ENCODE assay signal across 7 mouse cellular contexts in the genomic region with DNA sequence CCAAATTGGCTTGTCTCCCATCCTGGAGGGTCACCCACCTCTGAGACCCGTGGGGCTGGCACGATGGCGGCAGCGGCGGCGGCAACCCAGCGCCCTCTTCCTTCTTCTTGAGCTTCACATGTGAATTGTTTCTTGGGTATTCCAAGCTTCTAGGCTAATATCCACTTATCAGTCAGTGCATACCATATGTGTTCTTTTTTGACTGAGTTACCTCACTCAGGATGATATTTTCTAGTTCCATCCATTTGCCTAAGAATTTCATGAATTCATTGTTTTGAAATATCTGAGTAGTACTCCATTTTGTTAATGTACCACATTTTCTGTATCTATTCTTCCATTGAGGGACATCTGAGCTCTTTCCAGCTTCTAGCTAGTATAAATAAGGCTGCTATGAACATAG. TPM values are rescaled to one million over a fixed set of nuclear protein-coding genes. Genes with fewer than 3 reads are reported as not detected.
DNase-seq lines count a peak whose midpoint lies in the region; ATAC-seq and TF ChIP-seq lines count a peak whose summit lies in the region.
"Not testable (repeated sequence)": the region's sequence is repeated elsewhere in the genome, so short reads cannot be mapped to it uniquely, and the experiment has no call there.

Nutf2-ps1 (minus strand) TSS at position 101 of the 400 bp plus-strand sequence.

- not testable (repeated sequence) for H3K4me2 ChIP-seq in forebrain, embryonic 16.5 days (ENCODE audit: low read length); heart, embryonic 13.5 days; intestine, embryonic 14.5 days (ENCODE audit: low read length); lung, embryonic 14.5 days; neural tube, embryonic 14.5 days (ENCODE audit: low read depth, low read length)

- WGBS in forebrain, embryonic 16.5 days: 97% methylated on average over 7 of the region's 7 CpGs
- 92% methylated on average over 7 of the region's 7 CpGs for WGBS in heart, embryonic 13.5 days
- 96% methylated on average over 7 of the region's 7 CpGs for WGBS in intestine, embryonic 14.5 days
- WGBS in lung, embryonic 14.5 days: 90% methylated on average over 7 of the region's 7 CpGs
- 96% methylated on average over 7 of the region's 7 CpGs for WGBS in neural tube, embryonic 14.5 days

- H3K36me3 ChIP-seq in forebrain, embryonic 16.5 days (ENCODE audit: control insufficient read depth, insufficient read depth); heart, embryonic 13.5 days; intestine, embryonic 14.5 days (ENCODE audit: control insufficient read depth, insufficient read depth, low read length); lung, embryonic 14.5 days (ENCODE audit: insufficient read depth); neural tube, embryonic 14.5 days (ENCODE audit: control insufficient read depth, insufficient read depth, low read length): not testable (repeated sequence)

- not testable (repeated sequence) for H3K4me1 ChIP-seq in forebrain, embryonic 16.5 days (replicated peaks; ENCODE audit: control insufficient read depth, insufficient read depth, low read length); heart, embryonic 13.5 days; intestine, embryonic 14.5 days (replicated peaks; ENCODE audit: control insufficient read depth, insufficient read depth, low read length); lung, embryonic 14.5 days (ENCODE audit: insufficient read depth); neural tube, embryonic 14.5 days (ENCODE audit: control insufficient read depth, insufficient read depth, low read length)

- not testable (repeated sequence) for TF ChIP-seq CTCF in brain, embryonic 14.5 days (IDR thresholded peaks at IDR 0.05; ENCODE audit: borderline replicate concordance, extremely low read depth, insufficient read depth, insufficient read length); lung, embryonic 14.5 days (IDR thresholded peaks at IDR 0.05; ENCODE audit: low read depth)

- H3K9me3 ChIP-seq in forebrain, embryonic 16.5 days (ENCODE audit: control insufficient read depth, low read length); intestine, embryonic 14.5 days (ENCODE audit: control insufficient read depth, low read length); lung, embryonic 14.5 days (ENCODE audit: low read depth, low read length); neural tube, embryonic 14.5 days (ENCODE audit: control insufficient read depth, low read length): not testable (repeated sequence)
- H3K9me3 ChIP-seq in heart, embryonic 13.5 days: peaks cover 19% of the 10 kb centered on the region

- ATAC-seq in forebrain, embryonic 16.5 days; heart, embryonic 13.5 days (ENCODE audit: extremely low read depth, insufficient number of reproducible peaks, low FRiP score, low TSS enrichment); intestine, embryonic 14.5 days (replicated peaks; ENCODE audit: low FRiP score, low TSS enrichment, low read depth); lung, embryonic 14.5 days (ENCODE audit: insufficient read depth); neural tube, embryonic 14.5 days (ENCODE audit: low read depth): not testable (repeated sequence)

- not testable (repeated sequence) for H3K27me3 ChIP-seq in forebrain, embryonic 16.5 days (replicated peaks; ENCODE audit: control insufficient read depth, insufficient read depth, low read length); heart, embryonic 13.5 days (replicated peaks); intestine, embryonic 14.5 days (replicated peaks; ENCODE audit: control insufficient read depth, insufficient read depth, low read length); lung, embryonic 14.5 days (ENCODE audit: insufficient read depth, low read length); neural tube, embryonic 14.5 days (ENCODE audit: control insufficient read depth, insufficient read depth, low read length)

- H3K4me3 ChIP-seq in forebrain, embryonic 16.5 days (replicated peaks; ENCODE audit: low read length); heart, embryonic 13.5 days; intestine, embryonic 14.5 days (ENCODE audit: low read depth, low read length); lung, embryonic 14.5 days (ENCODE audit: low read depth, low read length); neural tube, embryonic 14.5 days (ENCODE audit: low read depth, low read length): not testable (repeated sequence)

- not testable (repeated sequence) for H3K27ac ChIP-seq in forebrain, embryonic 16.5 days (ENCODE audit: low read length); heart, embryonic 13.5 days (replicated peaks); intestine, embryonic 14.5 days (ENCODE audit: low read depth); lung, embryonic 14.5 days (ENCODE audit: low read depth); neural tube, embryonic 14.5 days (ENCODE audit: low read depth, low read length)

- intact Hi-C loops in left cerebral cortex, postnatal 10 days (cut with DNase I): not testable (repeated sequence)

- DNase-seq in brain, embryonic 14.5 days (ENCODE audit: low read depth); intestine, embryonic 14.5 days (ENCODE audit: low spot score); left cerebral cortex, postnatal 10 days (ENCODE audit: extremely low spot score in 1 of 2, low spot score in 2 of 2); lung, embryonic 14.5 days: not testable (repeated sequence)

- H3K9ac ChIP-seq in forebrain, embryonic 16.5 days (replicated peaks; ENCODE audit: low read depth, low read length); heart, embryonic 13.5 days; intestine, embryonic 14.5 days (ENCODE audit: low read length); lung, embryonic 14.5 days; neural tube, embryonic 14.5 days (replicated peaks; ENCODE audit: low read depth, low read length): not testable (repeated sequence)

- TF ChIP-seq POLR2A in brain, embryonic 14.5 days (IDR thresholded peaks at IDR 0.05; ENCODE audit: borderline replicate concordance, extremely low read depth, insufficient read depth, insufficient read length, poor library complexity, severe bottlenecking): not testable (repeated sequence)

RNA-seq across cellular contexts. Expression of gene Nutf2-ps1, which starts in this region (rescaled TPM):
- 51.5 and 58.1 TPM in 2 replicates for polyA plus RNA-seq in brain, embryonic 14.5 days (2012; rRNA removed)
- 266 and 275 TPM in 2 replicates for polyA plus RNA-seq in forebrain, embryonic 16.5 days (2015; fragmentation: Nextera tagmentation; extraction: Ambion mirVana)
- 283 and 325 TPM in 2 replicates for polyA plus RNA-seq in heart, embryonic 13.5 days (2015; fragmentation: Nextera tagmentation; extraction: Ambion mirVana)
- polyA plus RNA-seq in intestine, embryonic 14.5 days (2014; fragmentation: Nextera tagmentation; extraction: Ambion mirVana): 356 and 368 TPM in 2 replicates
- 10 to 100 TPM; 53.6 to 63.8 TPM for total RNA-seq in left cerebral cortex, postnatal 10 days (2021)
- 389 and 445 TPM in 2 replicates for polyA plus RNA-seq in lung, embryonic 14.5 days (2014; fragmentation: Nextera tagmentation; extraction: Ambion mirVana)
- polyA plus RNA-seq in neural tube, embryonic 14.5 days (2014; fragmentation: Nextera tagmentation; extraction: Ambion mirVana): 203 and 206 TPM in 2 replicates
